Mouse (Mus musculus): ENCODE results near the gene Gm29666. TPM values are rescaled to one million over a fixed set of nuclear protein-coding genes. Genes with fewer than 3 reads are reported as not detected.

Gm29666 gene
- polyA plus RNA-seq (2015; fragmentation: Nextera tagmentation; extraction: Ambion mirVana): 0.49 and 0.65 TPM in 2 replicates

DNA sequence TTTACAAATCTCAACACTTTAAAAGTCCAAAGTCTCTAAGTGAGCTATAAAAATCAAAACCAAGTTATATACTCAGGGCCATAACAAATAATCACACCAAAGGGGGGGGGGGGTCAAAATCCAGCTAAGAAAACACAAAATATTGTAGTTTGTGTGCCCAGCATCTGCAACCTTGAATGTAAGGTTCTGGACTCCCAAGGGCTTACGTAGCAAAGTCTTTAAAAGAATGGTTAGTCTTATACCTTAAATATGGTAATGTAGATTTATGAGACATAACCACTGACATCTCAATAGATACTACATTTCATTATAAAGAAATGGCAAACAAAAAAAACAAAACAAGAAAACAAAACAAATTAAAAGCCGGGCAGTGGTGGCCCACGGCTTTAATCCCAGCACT is at the start of gene Gm29666:
Gene Gm29666 (minus strand): TSS at position 101 of the 400 bp plus-strand sequence.
- Histone ChIP-seq H3K36me3 (ENCODE audit: control insufficient read depth, insufficient read depth, low read length) (no peaks in the 10 kb centered on the region), H3K4me1 (ENCODE audit: control insufficient read depth, insufficient read depth, low read length) (peaks cover 13% of the 10 kb centered on the region), H3K9me3 (replicated peaks; ENCODE audit: control insufficient read depth, low read length) (no peaks in the 10 kb centered on the region), H3K27me3 (ENCODE audit: control insufficient read depth, insufficient read depth, low read length) (no peaks in the 10 kb centered on the region), H3K9ac (ENCODE audit: low read length) (no peak within 1 kb of the TSS), H3K4me3 (replicated peaks; ENCODE audit: low read length) (no peak within 1 kb of the TSS), H3K27ac (ENCODE audit: low read length) (no peak within 1 kb of the TSS), H3K4me2 (ENCODE audit: low read depth, low read length) (no peak within 1 kb of the TSS)
- ATAC-seq (ENCODE audit: insufficient read depth, low FRiP score): no peak
- whole genome bisulfite sequencing: 91% methylated on average over 3 of the region's 3 CpGs

DNA sequence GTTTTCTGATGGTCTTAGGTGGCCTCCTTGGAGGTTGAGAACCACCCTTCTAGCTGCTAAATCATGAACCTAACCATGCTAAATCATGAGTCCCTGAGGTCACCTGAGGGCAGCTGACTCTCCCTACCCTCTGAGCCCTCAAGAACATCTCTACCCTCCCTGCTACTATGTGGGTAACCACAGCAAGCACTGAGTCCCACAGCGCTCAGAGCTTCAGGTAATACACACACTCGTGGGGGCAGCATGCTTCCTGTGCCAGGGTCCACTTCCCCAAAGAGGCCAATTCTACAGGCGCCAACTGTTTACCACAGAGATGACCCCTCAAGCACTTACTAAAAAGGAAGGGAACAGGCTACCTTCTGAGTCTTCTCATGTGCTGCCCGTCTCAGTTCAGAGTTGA is 48.7 kb upstream of the Gm29666 start:
- Histone ChIP-seq H3K4me2 (ENCODE audit: low read depth, low read length) (no peak overlapping the region), H3K4me3 (replicated peaks; ENCODE audit: low read length) (no peak overlapping the region), H3K36me3 (ENCODE audit: control insufficient read depth, insufficient read depth, low read length) (no peaks in the 10 kb centered on the region), H3K9ac (ENCODE audit: low read length) (no peak overlapping the region), H3K27me3 (ENCODE audit: control insufficient read depth, insufficient read depth, low read length) (no peaks in the 10 kb centered on the region), H3K9me3 (replicated peaks; ENCODE audit: control insufficient read depth, low read length) (no peaks in the 10 kb centered on the region), H3K27ac (ENCODE audit: low read length) (no peak overlapping the region), H3K4me1 (ENCODE audit: control insufficient read depth, insufficient read depth, low read length) (no peaks in the 10 kb centered on the region)
- 78% methylated on average over 4 of the region's 4 CpGs for whole genome bisulfite sequencing
- ATAC-seq (ENCODE audit: insufficient read depth, low FRiP score): no peak

DNA sequence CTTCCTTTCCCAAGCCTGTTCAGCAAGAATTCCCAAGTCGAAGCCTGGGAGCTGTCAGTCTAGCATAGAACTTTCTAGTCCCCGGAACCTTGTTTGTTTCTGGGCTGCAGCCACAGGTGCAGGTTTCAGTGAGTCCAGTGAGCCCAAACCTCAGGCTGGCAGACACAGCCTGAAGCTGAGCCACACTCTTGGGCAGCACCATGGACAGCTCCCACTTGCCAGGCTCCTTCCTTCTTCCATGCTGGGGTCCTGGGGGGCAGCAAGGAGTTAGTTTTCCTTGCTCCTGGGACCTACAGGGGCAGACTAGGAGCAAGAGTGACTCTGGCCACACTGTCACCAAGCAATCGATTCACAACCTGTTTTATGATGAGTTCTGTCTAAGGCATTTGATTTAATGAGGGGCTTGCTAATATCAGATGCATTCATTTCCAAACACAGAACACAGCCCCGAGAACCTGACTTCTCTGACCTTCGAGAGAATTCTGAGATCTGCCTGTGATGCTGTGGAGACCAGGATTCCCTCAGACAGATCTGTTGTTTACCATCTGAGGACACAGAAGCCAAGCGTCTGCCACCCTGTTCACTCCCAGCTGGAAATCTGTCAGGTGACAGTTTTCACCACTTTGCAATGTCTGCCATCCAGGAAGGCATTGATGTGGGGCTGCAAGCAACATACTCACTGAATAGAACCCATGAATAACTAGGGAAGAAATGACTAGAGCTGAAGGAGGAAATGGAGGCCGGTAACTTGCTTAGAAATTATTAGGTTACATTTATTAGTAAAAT is 45.9 kb upstream of the Gm29666 start:
- Histone ChIP-seq H3K4me1 (ENCODE audit: control insufficient read depth, insufficient read depth, low read length) (no peaks in the 10 kb centered on the region), H3K36me3 (ENCODE audit: control insufficient read depth, insufficient read depth, low read length) (no peaks in the 10 kb centered on the region), H3K27me3 (ENCODE audit: control insufficient read depth, insufficient read depth, low read length) (no peaks in the 10 kb centered on the region), H3K9me3 (replicated peaks; ENCODE audit: control insufficient read depth, low read length) (no peaks in the 10 kb centered on the region), H3K9ac (ENCODE audit: low read length) (no peak overlapping the region), H3K4me3 (replicated peaks; ENCODE audit: low read length) (no peak overlapping the region), H3K4me2 (ENCODE audit: low read depth, low read length) (no peak overlapping the region), H3K27ac (ENCODE audit: low read length) (no peak overlapping the region)
- 47% methylated on average over 7 of the region's 7 CpGs for WGBS
- no peak for ATAC-seq (ENCODE audit: insufficient read depth, low FRiP score)

DNA sequence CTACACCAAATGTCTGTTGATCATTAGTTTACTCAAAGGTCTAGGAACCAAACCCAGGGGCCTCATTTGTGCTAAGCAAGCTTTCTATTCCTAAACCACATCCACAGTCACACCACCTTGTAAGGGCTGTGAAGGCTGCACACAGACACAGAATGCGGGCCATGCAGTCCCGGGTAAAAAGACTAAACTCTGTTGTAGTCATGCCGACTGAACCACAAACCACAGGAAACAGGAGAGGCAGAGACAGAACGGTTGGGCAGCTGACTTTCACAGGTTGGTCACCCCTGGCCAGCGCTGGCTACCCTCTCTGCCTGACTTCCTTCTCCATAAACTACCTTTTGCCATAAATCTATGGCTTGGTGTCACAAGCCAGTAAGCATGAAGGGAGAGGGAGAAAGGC is 44.9 kb upstream of the Gm29666 start:
- no peaks in the 10 kb centered on the region for H3K4me1 ChIP-seq (ENCODE audit: control insufficient read depth, insufficient read depth, low read length)
- no peak overlapping the region for H3K4me3 ChIP-seq (replicated peaks; ENCODE audit: low read length)
- no peak overlapping the region for H3K27ac ChIP-seq (ENCODE audit: low read length)
- H3K9ac ChIP-seq (ENCODE audit: low read length): no peak overlapping the region
- no peaks in the 10 kb centered on the region for H3K36me3 ChIP-seq (ENCODE audit: control insufficient read depth, insufficient read depth, low read length)
- 75% methylated on average over 5 of the region's 5 CpGs for WGBS
- no peak for ATAC-seq (ENCODE audit: insufficient read depth, low FRiP score)
- no peak overlapping the region for H3K4me2 ChIP-seq (ENCODE audit: low read depth, low read length)
- no peaks in the 10 kb centered on the region for H3K27me3 ChIP-seq (ENCODE audit: control insufficient read depth, insufficient read depth, low read length)
- H3K9me3 ChIP-seq (replicated peaks; ENCODE audit: control insufficient read depth, low read length): no peaks in the 10 kb centered on the region

DNA sequence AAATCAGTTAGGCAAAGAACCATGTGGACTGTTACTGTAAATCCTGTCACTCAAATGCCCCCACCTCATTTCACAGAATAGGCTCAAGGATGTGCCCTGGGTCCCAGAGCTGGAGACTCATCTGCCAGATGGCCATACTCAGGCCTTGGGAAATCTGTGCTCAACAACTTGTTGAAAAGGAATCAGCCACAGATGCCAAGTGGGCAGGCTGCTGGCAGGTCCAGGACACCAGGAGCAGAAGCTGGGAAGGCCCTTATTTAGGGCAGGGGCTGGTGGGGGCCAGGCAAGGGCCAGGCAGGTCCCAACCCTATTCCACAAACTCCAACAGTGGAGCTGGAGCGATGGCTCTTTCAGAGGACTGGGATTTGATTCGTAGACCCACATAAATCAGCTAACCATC is 42.7 kb upstream of the Gm29666 start:
- Histone ChIP-seq H3K4me2 (ENCODE audit: low read depth, low read length) (no peak overlapping the region), H3K4me3 (replicated peaks; ENCODE audit: low read length) (no peak overlapping the region), H3K36me3 (ENCODE audit: control insufficient read depth, insufficient read depth, low read length) (no peaks in the 10 kb centered on the region), H3K27ac (ENCODE audit: low read length) (no peak overlapping the region), H3K27me3 (ENCODE audit: control insufficient read depth, insufficient read depth, low read length) (no peaks in the 10 kb centered on the region), H3K4me1 (ENCODE audit: control insufficient read depth, insufficient read depth, low read length) (no peaks in the 10 kb centered on the region), H3K9ac (ENCODE audit: low read length) (no peak overlapping the region), H3K9me3 (replicated peaks; ENCODE audit: control insufficient read depth, low read length) (no peaks in the 10 kb centered on the region)
- no peak for ATAC-seq (ENCODE audit: insufficient read depth, low FRiP score)
- 81% methylated on average over 2 of the region's 2 CpGs for WGBS

DNA sequence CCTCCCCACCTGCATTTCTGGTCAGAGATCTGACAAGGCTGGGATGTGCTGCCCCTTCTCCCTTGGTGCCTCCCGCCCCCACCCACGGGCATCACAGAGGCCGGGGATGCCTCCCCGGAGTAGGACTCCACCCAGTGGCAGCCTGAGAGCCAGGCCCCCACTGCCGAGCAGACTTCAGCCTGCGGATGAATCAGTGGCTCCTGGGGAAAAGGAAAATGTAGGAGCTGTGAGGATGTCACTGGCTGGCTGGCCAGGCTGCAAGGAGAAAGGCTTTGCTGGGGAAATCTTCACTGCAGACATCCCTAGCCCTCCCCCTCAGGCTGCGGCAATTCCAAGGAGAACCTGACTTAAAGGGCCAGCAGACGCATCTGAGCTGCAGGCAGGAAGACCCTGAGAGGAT is 40.9 kb upstream of the Gm29666 start:
- Histone ChIP-seq H3K27me3 (ENCODE audit: control insufficient read depth, insufficient read depth, low read length) (no peaks in the 10 kb centered on the region), H3K27ac (ENCODE audit: low read length) (no peak overlapping the region), H3K36me3 (ENCODE audit: control insufficient read depth, insufficient read depth, low read length) (no peaks in the 10 kb centered on the region), H3K4me3 (replicated peaks; ENCODE audit: low read length) (no peak overlapping the region), H3K4me2 (ENCODE audit: low read depth, low read length) (no peak overlapping the region), H3K4me1 (ENCODE audit: control insufficient read depth, insufficient read depth, low read length) (no peaks in the 10 kb centered on the region), H3K9me3 (replicated peaks; ENCODE audit: control insufficient read depth, low read length) (no peaks in the 10 kb centered on the region), H3K9ac (ENCODE audit: low read length) (no peak overlapping the region)
- ATAC-seq (ENCODE audit: insufficient read depth, low FRiP score): no peak
- WGBS: 26% methylated on average over 8 of the region's 8 CpGs

DNA sequence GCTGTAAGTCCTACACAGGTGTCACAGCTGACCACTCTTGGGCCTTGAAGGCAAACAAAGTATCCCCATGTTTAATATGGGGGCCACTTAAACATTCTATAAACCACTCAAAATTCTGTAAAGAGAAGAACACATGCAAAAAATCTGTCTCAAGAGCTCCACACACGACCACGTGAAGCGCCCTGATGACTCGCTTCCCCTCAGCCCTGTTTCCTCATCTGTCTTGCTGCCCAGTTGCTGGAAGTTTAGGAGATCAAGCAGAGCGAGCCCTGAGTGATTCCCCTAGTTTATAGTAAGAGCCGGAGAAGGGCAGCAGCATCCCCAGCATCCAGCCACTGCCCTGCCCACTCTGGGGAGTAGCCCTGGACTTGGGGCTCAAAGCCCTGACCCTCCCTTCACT is 40.1 kb upstream of the Gm29666 start:
- no peak overlapping the region for H3K4me3 ChIP-seq (replicated peaks; ENCODE audit: low read length)
- H3K4me1 ChIP-seq (ENCODE audit: control insufficient read depth, insufficient read depth, low read length): no peaks in the 10 kb centered on the region
- WGBS: 77% methylated on average over 6 of the region's 6 CpGs
- H3K9me3 ChIP-seq (replicated peaks; ENCODE audit: control insufficient read depth, low read length): no peaks in the 10 kb centered on the region
- H3K36me3 ChIP-seq (ENCODE audit: control insufficient read depth, insufficient read depth, low read length): no peaks in the 10 kb centered on the region
- H3K4me2 ChIP-seq (ENCODE audit: low read depth, low read length): no peak overlapping the region
- no peak overlapping the region for H3K27ac ChIP-seq (ENCODE audit: low read length)
- H3K9ac ChIP-seq (ENCODE audit: low read length): no peak overlapping the region
- H3K27me3 ChIP-seq (ENCODE audit: control insufficient read depth, insufficient read depth, low read length): no peaks in the 10 kb centered on the region
- ATAC-seq (ENCODE audit: insufficient read depth, low FRiP score): no peak

DNA sequence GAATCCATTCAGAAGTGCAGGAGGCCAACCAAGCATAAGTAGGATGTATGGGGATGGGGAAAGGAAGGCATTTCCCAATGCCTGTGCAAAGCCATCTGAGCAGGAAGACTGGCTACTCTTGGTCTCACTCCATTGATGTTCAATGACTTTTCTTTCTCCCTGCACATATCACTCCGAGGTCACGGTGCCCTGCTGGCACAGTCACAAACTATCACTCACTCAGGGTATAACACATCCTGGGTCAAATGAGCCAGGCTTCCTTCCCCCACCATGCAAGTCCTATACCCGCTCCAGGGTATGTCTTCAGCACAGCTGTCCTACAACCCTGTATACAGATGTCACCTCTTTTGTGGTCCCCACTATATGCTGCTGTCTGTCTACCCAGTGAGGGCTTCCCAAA is 38.5 kb upstream of the Gm29666 start:
- no peak overlapping the region for H3K4me2 ChIP-seq (ENCODE audit: low read depth, low read length)
- no peaks in the 10 kb centered on the region for H3K9me3 ChIP-seq (replicated peaks; ENCODE audit: control insufficient read depth, low read length)
- H3K4me1 ChIP-seq (ENCODE audit: control insufficient read depth, insufficient read depth, low read length): no peaks in the 10 kb centered on the region
- H3K36me3 ChIP-seq (ENCODE audit: control insufficient read depth, insufficient read depth, low read length): 0 out of 2 replicates have a peak, but pooled peaks cover 3% of the 10 kb centered on the region
- H3K4me3 ChIP-seq (replicated peaks; ENCODE audit: low read length): no peak overlapping the region
- 91% methylated on average over 3 of the region's 3 CpGs for WGBS
- no peaks in the 10 kb centered on the region for H3K27me3 ChIP-seq (ENCODE audit: control insufficient read depth, insufficient read depth, low read length)
- no peak overlapping the region for H3K27ac ChIP-seq (ENCODE audit: low read length)
- no peak overlapping the region for H3K9ac ChIP-seq (ENCODE audit: low read length)
- ATAC-seq (ENCODE audit: insufficient read depth, low FRiP score): no peak

DNA sequence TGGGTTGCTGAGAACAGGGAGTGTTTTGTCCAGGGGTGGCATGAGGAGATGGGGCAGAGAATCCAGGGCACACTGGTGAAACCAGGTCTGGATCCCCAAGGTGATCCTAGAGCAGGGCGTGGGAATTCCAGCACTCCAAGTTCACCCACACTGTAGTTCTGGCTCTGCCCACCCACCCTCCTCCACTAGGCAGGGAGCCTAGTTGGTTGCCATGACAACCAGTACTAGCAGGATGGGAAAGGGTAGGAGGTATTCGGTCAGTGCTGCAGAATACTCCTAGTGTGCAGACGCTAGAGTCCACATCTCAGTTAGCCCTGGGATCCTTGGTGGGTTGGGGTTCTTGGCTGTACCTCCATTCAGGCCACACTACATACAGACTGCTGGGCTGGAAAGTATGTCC is 38.0 kb upstream of the Gm29666 start:
- Histone ChIP-seq H3K9ac (ENCODE audit: low read length) (no peak overlapping the region), H3K36me3 (ENCODE audit: control insufficient read depth, insufficient read depth, low read length) (peaks cover 4% of the 10 kb centered on the region; the same call in 1 of the 2 replicates), H3K4me1 (ENCODE audit: control insufficient read depth, insufficient read depth, low read length) (no peaks in the 10 kb centered on the region), H3K27me3 (ENCODE audit: control insufficient read depth, insufficient read depth, low read length) (no peaks in the 10 kb centered on the region), H3K27ac (ENCODE audit: low read length) (no peak overlapping the region), H3K4me3 (replicated peaks; ENCODE audit: low read length) (no peak overlapping the region), H3K4me2 (ENCODE audit: low read depth, low read length) (no peak overlapping the region), H3K9me3 (replicated peaks; ENCODE audit: control insufficient read depth, low read length) (no peaks in the 10 kb centered on the region)
- no peak for ATAC-seq (ENCODE audit: insufficient read depth, low FRiP score)
- WGBS: 33% methylated on average over 3 of the region's 3 CpGs

All from stomach, embryonic 16.5 days (tissue).